Mouse (Mus musculus): ENCODE results near the gene Ssbp3.
A peak's percentile ranks its signal among the peaks of the same experiment; 100 is the strongest.

Gene Ssbp3

DNA sequence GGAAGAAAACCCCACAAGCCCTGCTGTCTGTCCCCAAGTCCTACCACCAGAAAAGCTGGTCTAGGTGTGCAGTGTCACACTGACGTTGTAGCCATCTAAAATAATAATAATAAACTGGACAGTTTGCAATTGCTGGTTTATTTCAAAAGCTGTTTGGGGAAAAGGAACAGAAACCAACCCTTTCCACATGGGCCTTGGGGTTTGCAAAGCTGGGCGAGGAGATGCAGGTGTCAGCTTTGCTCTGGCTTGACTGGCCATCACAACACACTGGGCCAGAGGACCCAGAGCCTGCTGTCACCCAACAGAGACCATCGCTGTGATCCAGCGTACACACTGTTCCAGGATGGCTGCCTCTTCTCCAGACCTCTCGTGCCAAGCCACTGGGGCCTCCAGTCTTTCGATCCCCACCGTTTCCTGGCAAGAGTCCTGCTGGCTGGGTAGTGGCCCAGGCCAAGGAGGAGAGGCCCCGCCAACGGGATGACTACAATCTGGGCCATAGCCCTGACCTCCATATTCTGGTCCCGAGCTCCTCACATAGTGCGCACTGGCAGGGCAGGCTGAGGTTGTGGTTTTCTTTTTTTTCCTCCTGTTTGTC is 138.2 kb downstream of the Ssbp3 start:
- no peak for DNase-seq (ENCODE audit: low read depth, low spot score)

DNA sequence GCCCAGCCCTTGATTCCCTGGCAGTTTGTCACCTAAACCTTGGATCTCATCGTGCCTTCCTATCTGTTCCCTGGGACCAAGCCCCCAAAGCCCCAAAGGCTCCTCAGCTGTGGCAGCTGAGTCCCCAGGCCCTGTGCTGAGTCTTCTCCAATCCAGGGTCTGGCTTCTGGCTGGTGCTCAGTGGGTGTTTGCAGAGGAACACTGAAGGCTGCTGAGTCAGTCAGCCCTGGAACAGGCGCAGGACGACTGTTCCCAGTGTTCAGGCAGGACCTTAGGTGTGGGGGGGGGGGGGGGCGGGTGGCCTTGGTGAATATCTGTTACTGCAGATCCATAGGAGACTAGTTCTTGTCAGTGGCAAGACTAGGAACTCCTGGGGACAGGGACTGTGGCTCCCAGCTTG is 141.4 kb downstream of the Ssbp3 start:
- no peak for DNase-seq (ENCODE audit: low read depth, low spot score)

DNA sequence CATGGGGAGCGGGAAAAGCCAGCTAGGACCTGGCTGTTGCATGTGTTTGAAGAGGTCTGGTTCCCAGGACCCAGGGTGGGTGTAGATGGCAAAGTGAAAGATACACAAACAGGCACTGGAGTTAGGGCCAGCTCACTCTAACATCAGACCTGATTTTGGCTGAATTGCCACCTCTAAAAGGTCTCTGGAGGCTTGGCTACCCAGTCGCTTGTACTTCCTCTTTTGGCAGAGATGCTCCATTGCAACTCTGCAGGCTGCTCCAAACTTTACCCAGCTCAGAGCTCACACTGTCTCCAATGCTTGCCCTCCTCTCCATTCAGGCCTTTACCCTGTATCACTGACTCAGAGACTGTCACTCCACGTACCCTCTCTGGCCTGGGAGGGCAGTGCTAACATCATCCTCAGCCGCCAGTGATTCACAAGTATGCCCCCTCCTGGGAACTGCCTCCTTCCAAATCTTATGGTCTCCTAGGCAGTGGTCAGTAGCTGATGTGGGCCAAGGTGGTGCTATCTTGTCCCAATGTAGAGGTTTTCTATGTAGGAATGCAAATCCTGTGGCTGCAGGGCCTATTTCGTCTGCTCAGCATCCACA is 142.6 kb downstream of the Ssbp3 start:
- no peak for DNase-seq (ENCODE audit: low read depth, low spot score)

DNA sequence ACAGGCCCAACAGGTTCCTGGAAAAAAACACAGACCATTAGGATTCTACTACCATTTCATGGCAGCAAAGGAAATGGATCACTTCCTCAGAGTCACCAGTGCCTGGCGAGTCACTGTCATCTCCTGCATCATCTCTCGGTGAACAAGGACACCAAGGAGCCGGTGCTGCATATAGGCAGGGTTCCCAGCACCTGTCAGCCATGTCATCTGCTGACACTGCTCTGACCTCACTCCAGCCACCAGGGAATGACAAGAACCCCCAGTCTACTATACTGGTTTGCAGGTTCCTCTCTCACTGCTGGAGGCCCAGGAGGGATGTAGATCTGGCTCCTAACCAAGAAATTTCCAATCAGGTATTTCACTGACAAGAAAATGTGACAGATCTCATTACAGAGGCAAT is 145.6 kb downstream of the Ssbp3 start:
- no peak for DNase-seq (ENCODE audit: low read depth, low spot score)

DNA sequence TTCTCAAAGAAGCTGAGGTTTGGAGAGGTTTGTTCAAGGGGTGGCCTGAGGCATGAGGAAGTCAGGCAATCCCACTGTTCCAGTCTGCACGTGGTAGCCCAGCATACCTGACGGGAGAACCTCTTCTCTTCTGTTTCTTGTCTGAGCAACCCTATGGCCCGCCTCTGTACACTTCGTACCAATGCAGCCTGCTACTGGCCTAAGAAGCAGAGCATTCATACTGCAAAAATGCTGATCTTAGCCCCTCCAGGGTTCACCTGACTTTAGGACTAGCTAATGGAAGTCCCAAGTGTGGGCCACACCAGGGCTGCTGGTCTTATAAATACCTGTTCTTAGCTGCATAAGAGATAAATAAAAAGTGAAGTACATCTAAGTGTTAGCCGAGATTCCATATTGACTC is 147.8 kb downstream of the Ssbp3 start:
- DNase-seq (ENCODE audit: low read depth, low spot score): no peak

DNA sequence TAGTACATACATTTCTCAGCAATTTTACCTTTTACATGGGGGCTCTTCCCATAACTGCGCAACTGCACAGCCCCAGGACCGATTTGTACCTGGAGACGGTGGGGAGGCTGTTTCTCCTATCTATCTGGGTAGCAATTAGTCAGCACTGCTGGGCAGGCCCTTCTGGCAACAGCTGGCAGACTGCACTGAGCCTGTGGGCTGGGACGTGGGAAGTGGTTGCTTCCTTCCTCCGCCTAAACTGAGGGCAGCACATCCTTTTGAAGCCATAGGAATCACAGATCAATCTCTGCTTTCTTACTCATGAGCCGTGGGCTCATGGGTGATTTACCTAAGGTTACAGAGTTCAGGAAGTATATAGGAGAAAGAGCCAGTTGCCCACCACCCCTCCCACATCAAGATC is 148.3 kb downstream of the Ssbp3 start:
- DNase-seq (ENCODE audit: low read depth, low spot score): no peak

DNA sequence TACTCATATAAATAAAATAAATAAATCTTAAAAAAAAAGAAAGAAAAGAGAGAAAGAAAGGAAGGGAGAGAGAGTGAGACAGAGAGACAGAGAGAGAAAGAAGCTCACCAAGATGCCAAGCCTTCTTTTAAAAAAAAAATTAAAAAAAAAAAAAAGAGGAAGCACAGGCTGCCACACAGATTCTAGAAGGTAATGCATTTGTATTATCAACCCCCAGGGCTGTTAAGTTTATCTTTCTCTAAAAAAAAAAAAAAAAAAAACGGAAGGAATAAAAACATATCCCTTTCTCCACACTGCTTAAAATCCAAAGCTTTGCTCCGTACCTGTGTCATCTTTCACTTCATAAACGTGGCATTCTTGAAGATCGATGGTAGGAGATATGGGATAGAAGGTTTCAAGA is 151.1 kb downstream of the Ssbp3 start:
- DNase-seq (ENCODE audit: low read depth, low spot score): no peak

DNA sequence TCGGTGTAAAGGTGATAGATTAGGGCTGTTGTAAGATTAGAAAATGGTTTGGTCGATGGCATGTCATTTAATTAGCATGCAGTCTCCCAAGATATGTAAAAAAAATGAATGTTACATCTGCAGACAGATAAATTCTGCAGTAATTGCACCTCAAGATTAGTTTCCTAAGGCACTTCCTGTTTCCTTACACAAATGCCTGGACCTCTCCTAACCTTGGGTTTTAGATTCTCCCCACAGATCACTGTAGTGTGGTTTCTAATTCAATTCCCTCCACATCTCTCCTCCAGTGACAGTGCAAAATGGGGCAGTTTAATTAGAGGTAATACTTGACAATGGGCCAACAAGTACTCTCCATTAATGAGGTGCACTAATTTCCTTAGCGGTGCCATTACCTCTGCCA is 152.7 kb downstream of the Ssbp3 start:
- no peak for DNase-seq (ENCODE audit: low read depth, low spot score)

DNA sequence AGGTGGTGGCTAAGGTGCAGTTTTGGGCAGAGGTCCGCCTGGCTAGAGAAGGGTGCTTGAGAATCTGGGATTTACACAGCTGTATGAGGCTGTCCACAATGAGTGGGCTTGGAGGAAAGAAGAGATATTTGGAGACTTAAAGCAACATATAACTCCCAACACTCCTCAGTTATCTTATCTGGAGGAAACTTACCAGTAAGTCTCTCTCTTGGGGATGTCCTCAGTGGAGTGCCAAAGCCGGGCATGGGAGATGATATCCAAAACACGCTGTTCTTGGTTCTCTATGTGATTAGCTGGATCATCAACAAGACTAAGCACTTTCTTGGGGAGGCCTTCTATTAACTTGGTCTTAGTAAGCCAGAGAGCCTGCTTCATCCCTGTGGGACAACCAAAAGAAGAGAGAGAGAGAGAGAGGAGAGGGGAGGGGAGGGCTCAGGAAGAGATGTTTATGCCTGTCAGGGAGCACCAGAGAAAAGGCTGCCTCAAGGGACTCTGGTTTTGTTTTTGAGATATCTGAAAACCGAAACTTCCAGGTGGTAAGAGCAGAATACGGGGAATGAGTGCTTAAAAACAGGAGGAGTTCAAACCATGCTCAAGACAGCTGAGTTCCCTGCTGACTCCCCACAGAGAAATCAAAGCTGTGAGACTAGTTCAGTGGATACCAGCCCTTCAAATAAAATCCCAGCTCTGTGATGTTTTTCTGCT is 154.0 kb downstream of the Ssbp3 start:
- no peak for DNase-seq (ENCODE audit: low read depth, low spot score)

DNA sequence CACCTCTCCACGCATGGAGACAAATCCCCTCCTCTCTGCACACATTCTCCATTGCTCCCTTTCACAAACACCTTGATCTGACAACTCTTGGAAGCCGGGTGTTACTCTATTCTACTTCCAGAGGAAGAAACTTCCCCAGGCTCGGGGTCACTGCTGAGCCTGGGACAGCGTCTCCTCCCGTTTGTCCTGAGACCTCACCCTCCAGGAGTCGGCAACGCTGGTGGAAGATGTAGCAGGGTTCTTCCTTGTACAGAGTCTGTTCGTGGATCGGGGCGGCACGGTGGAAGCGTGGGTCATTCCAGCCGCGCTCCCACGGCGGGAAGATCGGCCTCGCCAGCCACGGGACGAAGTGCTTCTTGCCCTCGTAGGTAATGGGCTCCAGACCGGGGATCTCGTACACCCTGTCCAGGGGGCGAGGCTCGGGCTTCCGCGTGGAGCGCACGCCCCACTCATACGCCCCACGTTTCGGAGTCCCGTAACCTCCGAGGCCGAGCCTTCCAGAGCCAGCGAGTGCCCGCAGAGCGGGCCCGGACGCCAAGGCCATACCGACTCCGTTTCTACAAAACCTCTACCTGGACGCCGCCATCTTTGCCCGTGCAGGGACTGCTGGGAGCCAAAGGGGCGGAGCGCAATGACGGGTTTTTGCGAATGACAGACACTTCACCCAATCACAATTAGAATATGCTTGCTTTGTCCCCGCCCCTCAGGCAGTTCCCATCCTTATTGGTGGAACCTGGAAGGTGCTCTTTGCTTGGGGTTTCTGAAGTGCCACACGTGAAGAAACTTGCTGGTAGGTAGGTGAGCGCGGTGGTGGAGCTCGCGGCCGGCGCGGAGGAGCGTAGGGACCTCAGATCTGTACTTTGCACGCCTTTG is 156.0 kb downstream of the Ssbp3 start, which contains the start of the genes Mrpl37 and Cyb5rl:
Mrpl37 (minus strand) TSS at position 617 of the 873 bp plus-strand sequence.
Cyb5rl (plus strand) TSS at position 737 of the 873 bp plus-strand sequence.
- DNase-seq (ENCODE audit: low read depth, low spot score): peak; percentile 91

DNA sequence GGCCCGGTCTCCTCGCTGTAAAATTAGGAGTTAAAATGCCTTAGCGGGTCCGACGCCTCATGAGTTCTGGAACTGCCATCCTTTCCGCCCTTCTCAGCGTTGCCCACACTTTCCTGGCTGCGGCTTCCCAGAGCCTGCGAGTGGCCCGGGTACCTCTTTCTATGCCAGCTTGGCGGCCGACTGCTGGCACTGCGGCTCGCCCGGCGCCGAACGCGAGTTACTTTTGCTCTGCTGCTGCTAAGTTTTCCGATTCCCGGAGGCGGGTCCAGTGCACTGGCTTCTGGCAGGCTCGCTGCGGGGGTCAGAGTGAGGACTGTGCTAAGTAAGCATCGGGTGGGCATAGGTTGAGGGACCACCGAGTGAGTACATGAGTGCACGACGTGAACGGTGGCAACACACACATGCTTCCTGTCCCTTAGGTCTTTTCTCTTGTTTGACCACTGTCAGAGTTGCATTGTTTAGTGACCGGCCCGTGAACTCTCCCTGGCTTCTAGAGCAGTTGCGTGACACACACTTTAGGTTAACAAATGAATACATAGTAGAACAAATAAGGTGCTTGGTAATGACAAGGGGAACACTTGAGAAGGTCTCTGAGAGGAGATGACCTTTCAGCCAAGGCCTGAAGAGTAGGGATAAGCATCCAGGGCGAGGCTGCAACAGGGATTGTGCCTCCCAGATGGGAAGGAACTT is 156.8 kb downstream of the Ssbp3 start:
- DNase-seq (ENCODE audit: low read depth, low spot score): no peak

DNA sequence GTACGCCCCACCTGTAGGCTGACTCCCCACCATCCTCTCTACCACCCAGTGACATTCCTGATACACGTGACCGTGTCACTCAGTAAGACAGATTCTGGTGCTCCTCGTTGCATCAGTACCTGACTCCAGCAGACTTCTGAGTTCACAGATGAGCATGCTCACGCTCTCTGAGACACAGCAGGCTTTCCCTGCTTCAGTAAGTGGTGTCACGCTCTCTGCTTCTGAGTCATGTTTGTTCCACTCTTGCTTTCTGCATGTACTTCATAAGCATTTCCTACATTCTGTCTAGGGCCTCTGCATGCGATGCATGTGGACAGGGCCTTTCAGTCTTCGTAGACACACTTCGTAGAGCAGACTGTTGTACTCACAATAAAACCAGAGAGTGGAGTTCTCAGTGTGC is 161.8 kb downstream of the Ssbp3 start:
- no peak for DNase-seq (ENCODE audit: low read depth, low spot score)

DNA sequence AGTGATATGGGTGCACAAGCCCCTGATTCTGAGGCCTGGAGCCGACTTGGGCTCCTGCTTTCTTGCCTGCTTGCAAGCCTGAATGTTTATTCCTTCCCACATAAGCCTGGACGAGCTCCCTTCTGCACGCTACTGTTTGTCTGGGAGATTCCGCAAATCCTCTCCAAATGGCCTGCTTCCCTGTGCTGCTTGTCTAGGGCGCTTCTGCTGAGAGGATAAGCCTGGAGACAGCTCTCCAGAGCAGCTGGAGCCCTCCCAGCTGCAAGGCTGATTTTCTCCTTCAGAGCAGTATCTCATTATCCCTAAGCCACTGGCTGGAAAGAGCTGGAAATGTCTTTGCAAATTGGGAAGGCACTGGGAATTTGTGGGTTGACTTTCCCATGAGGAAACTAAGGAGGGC is 165.0 kb downstream of the Ssbp3 start:
- DNase-seq (ENCODE audit: low read depth, low spot score): no peak

DNA sequence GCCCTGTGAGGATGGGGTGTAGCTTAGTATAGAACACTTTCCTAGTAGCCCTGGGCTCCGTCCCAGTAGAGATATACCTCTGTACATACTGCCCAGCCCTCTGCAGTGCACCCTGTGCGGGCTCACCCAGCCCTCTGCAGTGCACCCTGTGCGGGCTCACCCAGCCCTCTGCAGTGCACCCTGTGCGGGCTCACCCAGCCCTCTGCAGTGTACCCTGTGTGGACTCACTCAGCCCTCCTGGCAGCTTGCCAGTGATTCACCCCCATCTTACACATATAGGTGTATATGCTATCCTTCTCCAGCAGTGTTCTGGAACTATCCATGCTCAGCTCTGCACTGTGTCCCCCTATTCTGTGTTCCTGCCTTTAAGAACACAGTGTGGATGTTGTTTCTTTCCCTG is 168.4 kb downstream of the Ssbp3 start:
- DNase-seq (ENCODE audit: low read depth, low spot score): no peak

DNA sequence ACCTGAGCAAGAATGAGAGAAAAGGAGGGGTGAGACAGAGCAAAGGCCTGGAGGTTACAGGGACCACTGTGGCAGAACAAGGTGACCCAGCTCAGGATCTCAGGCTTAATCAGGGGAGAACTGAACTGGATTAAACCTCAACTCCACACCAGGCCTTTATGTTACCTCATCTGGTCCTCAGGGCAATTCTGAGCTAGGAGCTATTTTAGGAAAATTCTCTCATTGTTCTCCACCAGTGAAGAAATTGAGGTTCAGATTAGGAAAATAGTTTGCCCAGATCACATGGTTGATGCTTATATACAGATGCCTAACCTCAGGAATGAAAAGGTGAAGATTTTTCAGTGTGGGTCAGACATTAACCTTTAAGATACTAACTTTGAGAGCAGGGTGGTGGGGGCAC is 169.2 kb downstream of the Ssbp3 start:
- no peak for DNase-seq (ENCODE audit: low read depth, low spot score)

DNA sequence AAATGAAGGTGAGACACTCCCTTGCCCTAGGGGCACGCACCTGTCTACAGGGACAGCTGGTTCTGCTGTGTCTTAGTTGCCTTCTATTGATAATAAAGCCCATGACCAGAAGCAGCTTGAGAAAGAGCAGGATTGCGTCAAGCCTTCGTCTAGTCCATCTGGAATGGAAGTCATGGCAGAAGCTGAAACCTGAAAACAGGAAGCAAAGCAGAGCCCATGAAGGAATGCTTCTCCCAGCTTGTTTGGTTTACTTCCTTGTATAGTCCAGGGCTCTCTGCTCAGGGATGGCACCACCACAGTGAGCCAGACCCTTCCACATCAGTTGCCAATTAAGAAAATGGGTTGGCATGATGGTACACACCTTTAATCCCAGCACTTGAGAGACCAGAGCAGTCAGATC is 171.7 kb downstream of the Ssbp3 start:
- no peak for DNase-seq (ENCODE audit: low read depth, low spot score)

DNA sequence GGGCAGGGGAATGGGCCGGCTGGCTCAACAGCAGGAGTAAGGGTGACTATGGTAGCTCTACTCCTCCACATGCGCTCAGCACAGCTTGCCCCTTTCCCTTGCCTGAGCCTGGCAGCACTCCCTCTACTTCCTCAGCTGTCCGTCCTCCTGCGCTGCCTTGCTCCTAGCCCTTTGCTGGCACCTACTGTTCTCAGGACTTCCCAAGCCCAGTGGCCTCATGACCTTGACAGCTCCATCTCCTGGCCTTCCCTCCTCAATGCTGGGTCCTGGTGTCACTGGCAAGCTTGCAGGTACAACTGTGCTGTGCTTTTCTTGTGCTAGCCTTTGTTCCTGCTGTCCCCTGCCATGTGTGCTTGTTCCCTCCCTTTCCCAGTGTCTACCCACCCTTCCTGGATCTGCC is 172.6 kb downstream of the Ssbp3 start:
- DNase-seq (ENCODE audit: low read depth, low spot score): no peak

DNA sequence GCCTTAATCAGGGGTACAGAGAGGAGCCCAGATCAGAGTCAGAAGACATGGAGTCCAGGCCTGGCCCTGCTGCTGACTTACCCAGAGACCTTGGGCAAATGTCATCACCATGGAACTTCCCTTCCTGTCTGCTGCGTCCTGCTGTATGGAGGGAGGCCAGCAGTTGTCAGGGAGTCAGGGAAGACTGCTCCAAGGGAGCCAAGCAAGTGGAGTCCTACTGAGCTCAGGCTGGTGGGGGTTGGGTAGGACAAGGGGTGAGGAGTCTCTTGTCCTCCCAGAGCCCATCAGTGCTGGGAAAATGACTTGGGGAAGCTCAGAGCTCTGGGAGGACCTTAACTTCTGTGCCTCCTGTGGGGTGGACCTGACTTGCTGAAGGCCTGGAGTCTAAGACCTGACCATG is 173.8 kb downstream of the Ssbp3 start:
- DNase-seq (ENCODE audit: low read depth, low spot score): no peak

DNA sequence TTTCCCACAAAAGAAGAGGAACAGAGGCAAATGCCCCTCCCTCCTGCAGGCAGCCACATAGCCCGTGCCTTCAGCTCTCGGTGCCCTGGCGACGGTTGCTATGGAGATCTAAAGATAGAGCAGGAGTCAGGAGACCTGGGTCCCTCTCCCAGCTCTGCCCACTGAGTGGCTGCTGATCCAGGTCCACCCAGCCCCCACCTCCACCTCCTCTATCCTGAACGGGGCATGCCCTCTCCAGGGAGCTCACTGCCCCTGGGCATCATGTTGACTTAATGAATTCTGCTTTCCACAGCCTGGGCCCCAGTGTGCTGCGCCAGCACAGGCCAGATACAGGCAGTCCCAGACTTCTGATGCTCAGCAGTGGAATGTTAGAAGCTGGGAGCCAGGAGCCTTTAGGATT is 174.4 kb downstream of the Ssbp3 start:
- DNase-seq (ENCODE audit: low read depth, low spot score): peak; percentile 41

DNA sequence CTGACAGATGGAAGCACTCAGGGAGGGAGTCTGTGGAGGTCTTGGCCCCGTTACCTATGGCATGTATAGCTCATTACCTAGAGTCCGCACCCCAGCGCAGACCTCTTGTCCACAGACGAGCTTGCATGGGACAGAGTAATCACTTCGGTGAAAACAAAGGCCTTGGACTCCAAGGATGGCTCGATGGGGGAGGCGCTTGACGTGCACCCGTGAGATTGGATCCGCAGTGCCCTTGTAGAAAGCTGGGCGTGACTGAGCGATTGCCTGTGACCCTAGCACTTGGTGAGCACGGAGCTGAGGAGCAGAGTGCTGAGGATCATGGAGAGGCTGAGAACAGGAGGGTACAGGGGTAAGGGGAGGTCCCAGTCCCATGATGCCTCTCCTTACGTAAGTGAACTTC is 181.2 kb downstream of the Ssbp3 start:
- no peak for DNase-seq (ENCODE audit: low read depth, low spot score)

DNA sequence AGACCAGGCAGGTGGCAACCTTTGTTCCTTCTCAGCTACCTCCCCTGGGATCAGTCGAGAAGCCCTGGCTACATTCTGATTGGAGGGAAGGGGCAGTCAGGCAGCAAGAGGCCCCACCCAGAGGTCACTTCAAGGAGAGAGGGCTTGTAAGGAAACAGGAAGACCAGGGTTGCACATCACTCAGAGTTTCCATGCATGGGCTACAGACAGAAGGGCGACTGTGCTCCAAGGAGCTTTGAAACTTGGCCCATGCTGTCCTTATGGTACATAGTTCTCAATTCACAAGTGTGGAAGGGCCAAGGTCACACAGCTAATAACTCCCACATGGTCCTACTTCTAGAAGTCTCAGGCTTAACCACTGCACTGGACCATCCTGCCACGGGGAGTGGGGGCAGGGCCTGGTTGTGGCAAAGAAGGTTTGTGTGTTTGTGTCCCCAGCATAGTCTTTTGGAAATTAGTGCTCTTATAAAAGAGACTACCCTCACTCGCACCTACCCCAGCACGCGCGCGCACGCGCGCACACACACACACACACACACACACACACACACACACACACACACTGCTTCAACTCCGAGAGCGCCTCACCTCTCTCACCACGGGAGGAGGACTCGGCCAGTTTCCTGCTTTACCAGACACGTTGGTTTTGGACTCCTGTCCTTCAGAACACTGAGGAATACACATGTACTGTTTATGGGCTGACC is 184.1 kb downstream of the Ssbp3 start:
- DNase-seq (ENCODE audit: low read depth, low spot score): no peak
